Mouse (Mus musculus) embryonic facial prominence, embryonic 11.5 days (tissue): ENCODE data around the gene BC005537. TPM values are rescaled to one million over a fixed set of nuclear protein-coding genes. Genes with fewer than 3 reads are reported as not detected.

Experiments
- ATAC-seq: fragments of 200-750 bp; cut with Nextera tagmentation; replicated peaks from 2 replicates; pipeline ENCODE4 v1.8.0; 2017; ENCODE audit warnings: low read depth; ENCODE audit not compliant: insufficient number of reproducible peaks, low FRiP score, low TSS enrichment
- DNase-seq: peaks from one replicate; pipeline ENCODE4 v3.0.0-alpha.2; 2015; ENCODE audit warnings: low spot score
- H3K27ac ChIP-seq: fragments of 300-500 bp; sonication (generic); replicated peaks from 2 replicates; pipeline ENCODE4 v1.5.1; 2014; ENCODE audit warnings: mild to moderate bottlenecking, low read depth, low read length, control low read depth
- H3K27me3 ChIP-seq: fragments of 300-500 bp; sonication (generic); 2 replicates; pipeline ENCODE4 v1.6.1; 2014; ENCODE audit warnings: mild to moderate bottlenecking, low read length, moderate library complexity, mixed read lengths; ENCODE audit not compliant: control insufficient read depth, insufficient read depth
- H3K36me3 ChIP-seq: fragments of 300-500 bp; sonication (generic); replicated peaks from 2 replicates; pipeline ENCODE4 v1.6.1; 2014; ENCODE audit warnings: low read depth, mild to moderate bottlenecking, low read length, moderate library complexity, mixed read lengths; ENCODE audit not compliant: control insufficient read depth, insufficient read depth
- H3K4me1 ChIP-seq: fragments of 300-500 bp; sonication (generic); 2 replicates; pipeline ENCODE4 v1.6.1; 2014; ENCODE audit warnings: low read length, mixed read lengths; ENCODE audit not compliant: control insufficient read depth, insufficient read depth
- H3K4me2 ChIP-seq: fragments of 300-500 bp; sonication (generic); 2 replicates; pipeline ENCODE4 v1.6.1; 2014; ENCODE audit warnings: low read depth, mild to moderate bottlenecking, control low read depth, low read length, moderate library complexity
- H3K4me3 ChIP-seq: fragments of 300-500 bp; sonication (generic); 2 replicates; pipeline ENCODE4 v1.5.1; 2014; ENCODE audit warnings: low read depth, low read length, control low read depth
- H3K9ac ChIP-seq: fragments of 300-500 bp; sonication (generic); replicated peaks from 2 replicates; pipeline ENCODE4 v1.6.1; 2014; ENCODE audit warnings: mild to moderate bottlenecking, control low read depth, low read length
- H3K9me3 ChIP-seq: fragments of 300-500 bp; sonication (generic); replicated peaks from 2 replicates; pipeline ENCODE4 v1.6.1; 2016; ENCODE audit warnings: mild to moderate bottlenecking, low read length, inconsistent platforms, mixed read lengths; ENCODE audit not compliant: control insufficient read depth
- WGBS: fragments of 180-500 bp; shearing (Covaris S2); extraction: QIAGEN DNeasy Blood & Tissue Kit; methylation state at CpG from one replicate; pipeline ENCODE4 v1.1.7; 2014; 5-methylcytosine and 5-hydroxymethylcytosine counted together
- polyA plus RNA-seq: library from polyadenylated mRNA; unstranded; fragments of >200 nt; fragmentation: Nextera tagmentation; extraction: Ambion mirVana; gene quantifications from 2 replicates; pipeline ENCODE4 v1.2.1, GENCODE M21; 2014

BC005537 gene
- polyA plus RNA-seq, 1 experiment from 2014 or later = 21.0 TPM

- no peak overlapping the region for H3K27ac ChIP-seq
- ATAC-seq = no peak
- no peaks in the 10 kb centered on the region for H3K4me1 ChIP-seq
- no peak overlapping the region for H3K4me3 ChIP-seq
- no peaks in the 10 kb centered on the region for H3K36me3 ChIP-seq
- no peaks in the 10 kb centered on the region for H3K9me3 ChIP-seq
- no peak for DNase-seq
- no peak overlapping the region for H3K4me2 ChIP-seq
- no peak overlapping the region for H3K9ac ChIP-seq
- no peaks in the 10 kb centered on the region for H3K27me3 ChIP-seq
These were observed 57.7 kb downstream of the BC005537 start for GRCm38 (mm10) chr13:24859115-24859514.

GRCm38 (mm10) chr13:24861084-24861483 is 59.6 kb downstream of the BC005537 start:
- Histone ChIP-seq H3K4me2 (no peak overlapping the region), H3K9ac (no peak overlapping the region), H3K36me3 (no peaks in the 10 kb centered on the region), H3K4me1 (no peaks in the 10 kb centered on the region), H3K4me3 (no peak overlapping the region), H3K27ac (no peak overlapping the region), H3K9me3 (no peaks in the 10 kb centered on the region), H3K27me3 (no peaks in the 10 kb centered on the region)
- ATAC-seq (no peak), DNase-seq (no peak)
- 79% methylated on average over 12 of the region's 12 CpGs for WGBS

- Histone ChIP-seq H3K4me2 (no peak overlapping the region), H3K27ac (no peak overlapping the region), H3K9me3 (no peaks in the 10 kb centered on the region), H3K4me3 (no peak overlapping the region), H3K36me3 (no peaks in the 10 kb centered on the region), H3K4me1 (no peaks in the 10 kb centered on the region), H3K27me3 (no peaks in the 10 kb centered on the region), H3K9ac (no peak overlapping the region)
- WGBS = 78% methylated on average over 7 of the region's 7 CpGs
- no peak for ATAC-seq
- no peak for DNase-seq
These were observed 60.6 kb downstream of the BC005537 start for GRCm38 (mm10) chr13:24862021-24862420.

GRCm38 (mm10) chr13:24862520-24862919 is 61.1 kb downstream of the BC005537 start:
- H3K4me2 ChIP-seq = no peak overlapping the region
- 62% methylated on average over 7 of the region's 7 CpGs for WGBS
- DNase-seq = peak; percentile 38

More at GRCm38 (mm10) chr13:24862520-24862919, 61.1 kb downstream of the BC005537 start:
- Histone ChIP-seq H3K9ac (no peak overlapping the region), H3K27me3 (no peaks in the 10 kb centered on the region), H3K4me1 (no peaks in the 10 kb centered on the region), H3K9me3 (no peaks in the 10 kb centered on the region), H3K27ac (no peak overlapping the region), H3K36me3 (no peaks in the 10 kb centered on the region), H3K4me3 (no peak overlapping the region)
- ATAC-seq = no peak

Other genes starting within 250 kb of the BC005537 start
- 3.5 and 3.7 TPM in 2 replicates for gene Ripor2, start 219.5 kb upstream of the BC005537 start, polyA plus RNA-seq
- gene Armh2, start 60.4 kb upstream of the BC005537 start, polyA plus RNA-seq = not detected in 2 replicates
- 154 and 172 TPM in 2 replicates for gene Gmnn, start 39.7 kb upstream of the BC005537 start, polyA plus RNA-seq
- gene Acot13, start 29.9 kb downstream of the BC005537 start, polyA plus RNA-seq = 71.0 and 72.3 TPM in 2 replicates
- 75.9 and 83.7 TPM in 2 replicates for gene Tdp2, start 30.0 kb downstream of the BC005537 start, polyA plus RNA-seq
- 0.22 and 0.34 TPM in 2 replicates for gene D130043K22Rik, start 43.5 kb downstream of the BC005537 start, polyA plus RNA-seq
- gene Aldh5a1, start 136.0 kb downstream of the BC005537 start, polyA plus RNA-seq = 7.5 and 7.8 TPM in 2 replicates
- 0.49 and 0.57 TPM in 2 replicates for gene Gpld1, start 141.5 kb downstream of the BC005537 start, polyA plus RNA-seq
- gene Mrs2, start 218.7 kb downstream of the BC005537 start, polyA plus RNA-seq = 23.5 and 29.2 TPM in 2 replicates